Mouse (Mus musculus) spleen, postnatal 4 days (tissue): ENCODE results near the gene Aph1b.

Source experiments
- DNase-seq, 2 experiments: peaks; one replicate each; pipeline ENCODE4 v3.0.0; 2022; ENCODE audit warnings: low spot score in 2 of 2

The Aph1b gene

DNA sequence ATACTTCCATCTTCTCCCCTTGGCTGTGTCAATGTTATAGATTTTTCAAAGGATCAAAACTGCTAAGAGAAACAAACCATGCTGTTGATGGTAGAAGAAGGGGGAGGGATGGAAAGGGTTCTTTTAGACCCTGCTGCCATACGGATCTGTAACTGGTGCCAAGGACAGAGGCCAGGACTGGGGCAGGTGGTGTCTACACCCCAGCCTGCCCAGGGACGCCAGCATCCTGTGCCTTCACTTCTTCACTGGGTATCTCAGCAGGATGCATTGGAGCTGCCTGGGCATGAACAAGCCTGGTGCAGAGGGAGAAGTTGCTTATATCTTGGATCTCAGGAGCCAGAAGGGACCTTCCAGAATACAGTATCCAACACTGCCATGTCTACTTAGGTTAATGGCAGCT, 50.8 kb downstream of the Aph1b start:
- no peak for DNase-seq

DNA sequence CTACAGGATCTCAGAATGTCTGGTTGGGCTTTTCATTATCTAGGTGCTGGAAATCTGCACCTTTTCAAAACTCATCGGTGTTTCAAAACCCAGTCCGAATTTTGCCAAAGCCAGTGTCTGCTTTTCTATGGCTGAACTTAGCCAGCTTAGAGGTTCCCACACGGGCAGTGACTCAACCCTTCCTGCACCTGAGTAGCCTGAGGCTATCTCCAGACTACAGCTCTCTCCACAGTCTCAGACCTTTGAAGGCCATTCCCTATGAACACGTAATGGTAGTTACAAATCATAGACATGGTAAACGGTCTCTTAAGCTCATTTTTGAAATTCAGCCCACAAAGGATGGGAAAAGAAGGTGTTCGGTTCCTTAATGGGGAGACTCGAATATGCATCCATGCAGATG, 55.8 kb downstream of the Aph1b start:
- DNase-seq = no peak

DNA sequence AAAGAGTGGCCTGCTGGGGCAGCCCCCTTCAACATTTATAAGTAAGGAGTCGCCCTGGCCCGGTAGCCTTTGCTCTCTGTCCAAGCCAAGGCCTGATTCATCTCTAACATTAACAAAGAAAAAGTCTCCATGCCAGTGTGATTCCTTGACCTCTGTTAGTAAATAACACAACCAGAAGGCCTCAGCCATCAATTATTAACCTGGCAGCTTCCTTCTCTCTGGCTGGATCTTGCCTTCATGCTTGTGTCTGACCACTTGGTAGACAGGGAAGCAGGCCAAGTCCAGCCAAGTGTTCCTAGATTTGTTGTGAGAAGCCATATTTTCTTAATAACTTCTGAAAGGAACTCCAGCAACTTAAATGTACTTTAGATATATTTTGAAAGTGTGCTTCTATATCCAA, 58.7 kb downstream of the Aph1b start:
- DNase-seq = no peak

DNA sequence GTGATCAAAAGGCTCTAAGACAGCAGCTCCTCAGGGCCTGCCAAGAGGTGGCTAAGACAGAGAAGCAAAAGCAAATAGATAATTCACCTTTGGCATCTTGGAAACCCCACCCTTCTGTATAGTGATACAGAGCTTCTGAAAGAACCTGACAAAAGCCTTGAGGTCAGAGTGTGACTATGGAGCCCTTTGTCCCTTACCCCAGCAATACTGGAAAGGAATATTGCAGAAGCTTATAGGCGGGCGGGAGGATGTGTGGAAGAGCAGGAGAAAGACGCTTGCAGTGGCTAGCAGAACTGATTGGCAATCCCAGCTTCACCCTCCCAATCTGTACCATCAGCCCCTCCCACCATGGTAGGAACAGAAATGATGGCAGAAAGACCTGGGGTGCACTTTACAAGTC, 59.3 kb downstream of the Aph1b start:
- no peak for DNase-seq

DNA sequence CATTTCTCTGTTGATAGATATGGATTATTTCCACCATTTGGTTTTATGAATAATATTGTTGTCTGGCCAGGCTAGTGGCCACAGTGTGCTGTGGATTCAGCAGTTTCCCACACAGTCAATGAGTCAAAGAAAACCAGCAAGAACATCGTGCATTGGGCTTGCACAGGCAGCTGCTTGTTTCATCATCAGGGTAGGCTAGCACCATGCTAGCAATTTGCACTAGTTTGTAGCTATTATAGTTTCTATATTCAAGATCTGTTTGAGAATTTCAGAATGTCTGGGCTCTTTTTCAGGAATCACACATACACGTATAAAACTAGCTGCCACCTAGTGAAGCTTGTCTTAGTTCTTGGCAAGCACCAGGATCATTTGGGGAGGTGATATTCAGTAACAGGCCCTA, 60.2 kb downstream of the Aph1b start:
- DNase-seq = no peak

DNA sequence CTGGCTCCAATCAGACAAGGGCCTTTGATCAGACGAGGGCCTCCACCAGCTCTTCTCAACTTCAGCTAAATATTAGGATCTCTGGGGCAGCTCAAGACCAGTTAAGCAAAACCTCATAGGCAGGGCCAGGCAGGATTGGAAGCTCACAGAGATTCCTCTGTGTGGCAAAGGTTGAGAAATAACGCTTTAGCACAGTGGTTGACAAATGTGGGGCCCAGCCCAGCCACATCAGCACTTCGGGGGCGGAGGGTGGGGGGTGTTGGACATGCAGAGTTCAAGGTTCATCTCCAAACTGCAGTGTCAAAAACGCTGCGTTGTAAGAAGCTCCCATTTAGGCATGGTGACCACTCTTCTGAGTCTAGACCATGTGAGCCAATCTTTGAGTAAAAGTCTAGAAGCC, 60.7 kb downstream of the Aph1b start:
- DNase-seq = no peak

DNA sequence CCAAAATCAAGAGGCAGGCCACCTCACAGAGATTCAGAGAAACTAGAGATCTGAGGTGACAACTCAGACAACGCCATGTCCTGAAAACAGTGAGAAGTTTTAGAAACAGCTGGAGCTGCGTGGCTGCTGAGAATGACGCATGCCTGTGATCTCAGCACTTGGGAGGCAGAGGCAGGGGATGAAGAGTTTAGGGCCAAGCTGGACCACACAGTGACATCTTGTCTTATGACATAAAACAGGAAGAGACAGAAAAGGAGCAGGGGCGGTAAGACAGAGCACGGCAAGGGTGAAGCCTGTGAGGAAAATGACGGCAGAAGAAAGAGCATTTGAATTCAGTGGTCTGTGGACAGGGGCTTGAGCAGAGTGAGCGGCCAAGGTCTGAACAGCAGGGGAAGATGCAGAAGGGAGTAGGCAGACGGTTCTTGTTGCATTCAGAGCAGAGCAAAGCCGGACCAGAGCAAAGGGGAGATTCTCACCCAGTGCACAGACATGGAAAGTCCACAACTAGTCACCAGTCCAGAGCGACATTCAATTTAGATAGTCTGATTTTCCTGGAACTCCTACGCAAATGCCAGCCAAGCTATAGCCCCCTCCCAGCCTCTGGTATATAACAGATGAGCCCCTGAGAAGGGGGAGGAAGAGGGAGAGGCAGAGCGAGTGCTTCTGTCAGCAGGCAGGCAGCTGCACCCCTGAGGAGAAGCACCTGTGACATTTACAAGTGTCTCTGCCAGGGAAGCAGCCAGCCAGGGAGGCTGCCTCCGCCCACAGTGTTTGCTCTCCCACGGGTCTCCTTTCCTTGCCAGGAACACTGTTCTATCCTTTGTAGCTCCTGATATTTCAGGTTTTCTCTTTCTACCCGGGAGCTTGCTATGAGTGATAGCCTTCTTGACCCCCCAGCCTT, 62.2 kb downstream of the Aph1b start:
- no peak for DNase-seq

DNA sequence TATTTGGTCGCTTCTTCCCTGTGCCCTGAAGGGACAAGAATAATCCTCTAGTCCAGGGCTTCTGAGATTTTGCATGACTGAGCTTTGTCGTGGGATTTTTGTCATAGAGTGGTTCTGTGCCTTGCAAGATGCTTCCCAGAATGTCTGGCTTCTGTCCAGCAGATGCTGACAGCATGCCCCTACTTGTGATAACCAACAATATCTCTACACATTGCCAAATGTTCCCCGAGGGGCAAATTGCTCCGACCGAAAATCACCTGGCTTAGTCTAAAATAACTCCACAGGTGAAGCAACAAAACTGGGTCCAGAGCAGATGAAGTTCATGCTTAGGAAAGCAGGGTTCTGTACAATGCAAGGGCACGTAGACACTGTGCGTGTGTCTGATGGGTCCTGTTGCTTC, 64.0 kb downstream of the Aph1b start:
- DNase-seq = no peak

DNA sequence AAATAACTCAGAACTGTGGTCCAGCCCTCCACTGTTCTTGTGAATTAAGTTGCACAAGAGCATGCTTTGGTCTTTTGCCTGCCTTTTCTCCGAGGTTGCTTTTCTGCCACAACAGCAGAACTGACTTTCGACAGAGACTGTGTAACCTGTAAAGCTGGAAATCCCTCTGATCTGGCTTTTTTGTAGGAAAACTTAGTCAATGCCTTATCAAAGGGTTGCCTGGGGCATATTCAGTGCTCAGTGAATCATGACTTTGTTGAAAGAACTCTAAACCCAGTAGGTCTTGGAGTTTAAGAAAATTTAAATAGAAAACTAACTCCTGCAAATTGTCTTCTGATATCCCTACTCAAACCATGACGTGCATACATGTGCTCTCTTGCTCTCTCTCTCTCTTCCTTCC, 64.7 kb downstream of the Aph1b start:
- no peak for DNase-seq

DNA sequence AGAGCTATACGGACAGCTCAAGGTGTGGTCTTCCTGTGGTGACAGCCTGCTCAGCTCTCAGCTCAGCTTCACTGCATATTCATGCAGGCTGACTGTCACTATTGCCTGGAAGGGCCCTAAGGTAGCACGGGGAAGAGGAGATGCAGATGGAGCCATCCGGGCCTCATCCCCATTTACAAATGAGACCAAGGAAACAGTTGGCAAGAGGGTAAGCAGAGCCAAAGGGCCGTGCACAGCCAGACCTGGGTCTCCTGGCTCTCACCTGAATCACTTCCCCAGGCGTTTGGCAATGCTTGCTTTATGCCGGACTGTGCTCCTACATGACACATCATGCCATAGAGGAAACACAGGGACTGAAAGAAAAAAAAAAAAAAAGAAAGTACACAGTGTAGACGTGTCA, 68.0 kb downstream of the Aph1b start:
- DNase-seq = no peak

DNA sequence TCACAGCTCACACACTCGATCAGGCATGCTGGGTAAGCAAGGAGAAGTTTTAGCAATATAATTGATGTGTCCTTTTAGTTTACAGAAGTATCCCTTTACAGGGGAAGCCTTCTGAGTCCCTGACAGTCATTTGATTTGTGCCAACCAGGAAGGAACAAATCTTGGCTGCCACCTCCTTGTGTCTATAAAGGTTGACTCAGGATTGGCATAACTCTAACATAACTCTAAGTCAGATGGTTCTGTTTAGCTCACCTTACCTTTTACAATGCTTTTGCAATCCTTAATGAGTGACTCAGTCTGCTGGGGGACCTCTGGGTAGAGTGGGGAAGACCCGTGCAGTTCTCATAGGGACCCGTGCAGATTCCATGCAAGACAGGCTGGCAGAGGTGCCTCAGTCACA, 69.7 kb downstream of the Aph1b start:
- DNase-seq = no peak
